Mouse (Mus musculus) ovary, postnatal 36 days (tissue): ENCODE data around the gene Siglecf.
"Not testable (repeated sequence)": the region's sequence is repeated elsewhere in the genome, so short reads cannot be mapped to it uniquely, and the experiment has no call there.

Source experiments
- DNase-seq: peaks from one replicate; pipeline ENCODE4 v3.0.0; 2022; ENCODE audit warnings: low spot score, mixed read lengths

Siglecf gene

DNA sequence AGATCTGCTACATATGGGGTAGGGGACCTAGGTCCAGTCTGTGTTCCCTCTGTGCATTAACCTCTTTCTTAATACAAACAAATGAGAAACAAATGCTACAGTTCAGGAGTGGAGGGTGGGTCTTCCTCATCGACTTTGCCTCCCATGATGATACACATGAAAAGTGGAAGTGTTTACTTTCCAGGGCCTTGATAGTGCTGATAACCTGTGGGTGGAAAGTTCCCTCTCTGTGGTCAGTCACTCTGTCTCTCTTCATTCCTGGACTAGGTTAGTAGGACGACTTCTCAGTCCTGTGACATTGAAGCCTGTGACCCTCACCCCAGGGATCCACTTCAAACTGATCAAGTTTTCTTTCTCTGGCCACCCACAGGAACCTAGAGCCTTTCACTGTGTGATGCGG, at the start of gene Siglecf:
Gene Siglecf, plus strand, starts transcription at position 188 of the 400 bp plus-strand sequence.
- no peak for DNase-seq

DNA sequence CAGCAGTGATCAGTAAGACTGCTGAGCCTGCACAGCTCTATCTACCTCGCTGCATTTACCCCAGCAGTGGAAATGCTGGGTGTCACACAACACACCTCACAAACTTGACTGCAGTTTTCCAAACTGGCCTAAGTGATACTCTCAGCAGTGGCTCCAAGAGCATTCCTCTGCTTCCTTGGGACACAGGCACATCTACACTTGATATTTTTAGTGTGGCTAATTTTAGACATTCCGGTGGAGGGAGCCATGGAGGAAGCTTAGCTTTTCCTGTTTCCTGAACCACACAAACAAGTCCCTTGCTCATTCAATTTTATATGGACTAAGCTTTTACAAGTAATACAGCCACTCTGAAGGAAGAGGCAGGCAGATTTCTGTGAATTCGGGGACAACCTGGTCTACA, 45.9 kb upstream of the Siglecf start:
- no peak for DNase-seq

DNA sequence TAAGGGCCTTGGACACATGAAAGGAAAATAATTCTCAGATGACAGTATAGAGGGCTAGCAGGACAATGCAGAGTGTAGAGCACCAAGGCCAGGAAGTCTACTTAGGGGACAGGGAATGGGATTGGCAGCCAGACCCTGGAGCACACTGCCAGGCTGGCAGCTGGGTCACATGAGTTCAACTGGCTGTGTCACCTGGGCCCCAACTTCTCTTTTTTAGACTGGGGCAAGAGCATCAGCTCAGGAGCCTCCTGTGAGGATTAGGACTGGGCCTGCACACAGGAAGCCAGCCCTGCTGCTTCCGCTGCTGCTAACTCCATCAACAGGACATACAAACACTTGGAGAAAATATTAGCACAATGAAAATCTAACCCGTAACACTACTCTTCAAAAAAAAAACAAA, 42.1 kb upstream of the Siglecf start:
- DNase-seq: no peak

DNA sequence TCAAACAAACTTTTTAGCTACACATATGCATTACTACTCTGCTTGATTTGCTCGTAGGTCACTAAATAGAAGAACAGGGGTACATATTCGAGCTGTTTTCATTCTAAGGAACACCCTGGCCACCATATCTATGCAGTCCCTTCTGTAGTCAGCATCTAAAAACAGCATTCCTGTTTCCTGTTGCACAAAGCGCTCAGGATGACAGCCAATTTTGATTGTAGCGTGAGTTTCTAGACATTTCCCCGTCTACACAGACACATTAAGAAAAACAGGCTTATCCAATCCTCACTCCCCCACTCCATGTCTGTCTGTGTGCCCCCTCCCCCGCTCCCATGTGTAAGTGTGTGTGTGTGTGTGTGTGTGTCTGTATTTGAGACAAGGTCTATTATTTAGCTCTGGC, 39.5 kb upstream of the Siglecf start:
- DNase-seq: no peak

DNA sequence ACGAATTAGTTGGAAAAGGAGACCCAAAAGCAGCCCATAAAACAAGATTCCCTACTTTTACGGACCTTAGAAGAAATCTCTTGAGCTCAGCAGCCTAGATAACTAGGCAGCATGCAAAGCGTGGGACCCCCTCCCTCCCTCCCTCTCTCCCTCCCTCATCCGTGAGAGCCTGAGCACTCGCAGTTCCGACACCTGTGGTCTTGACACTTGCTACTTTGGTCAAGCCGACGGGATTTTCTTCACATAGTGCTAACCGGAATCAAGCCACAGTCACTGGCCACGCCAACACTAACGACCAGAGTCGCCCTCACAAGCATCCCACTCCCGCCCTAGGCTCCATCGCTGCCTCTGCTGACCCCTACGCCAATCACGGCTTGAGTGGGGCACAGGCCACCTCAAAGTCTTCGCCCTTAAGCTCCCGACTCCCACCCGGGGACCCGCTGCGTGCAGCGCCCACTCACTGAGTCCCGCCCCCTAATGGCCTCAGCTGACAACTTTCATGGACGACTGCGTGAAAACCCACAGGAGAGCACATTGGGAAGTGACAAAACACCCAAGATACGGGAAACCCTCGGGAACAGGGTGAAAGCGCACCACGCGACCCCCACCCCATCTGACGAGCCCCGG, 38.6 kb upstream of the Siglecf start:
- DNase-seq: no peak

DNA sequence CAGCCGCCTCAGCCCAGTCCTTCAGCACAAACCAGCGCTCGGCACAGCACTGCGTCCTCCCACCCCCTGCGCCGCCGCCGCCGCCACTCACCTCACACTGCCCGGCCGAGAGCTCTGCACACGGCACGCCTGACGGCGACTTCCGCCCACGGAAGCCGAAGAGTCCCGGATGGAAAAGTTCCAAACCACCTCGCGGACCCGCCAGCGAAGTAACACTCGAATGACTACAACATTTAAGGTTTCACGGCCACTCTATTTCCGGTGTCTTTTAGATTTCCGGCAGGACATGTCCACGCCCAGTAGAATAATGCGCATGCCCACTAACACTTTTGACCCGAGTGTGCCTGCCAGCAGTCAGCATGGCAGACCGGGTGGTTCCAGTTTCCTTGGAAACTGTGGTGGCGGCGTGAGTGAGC, 38.1 kb upstream of the Siglecf start, which contains the start of gene Zfp715:
Gene Zfp715, minus strand, starts transcription at position 282 of the 416 bp plus-strand sequence.
- DNase-seq: peak; percentile 85

DNA sequence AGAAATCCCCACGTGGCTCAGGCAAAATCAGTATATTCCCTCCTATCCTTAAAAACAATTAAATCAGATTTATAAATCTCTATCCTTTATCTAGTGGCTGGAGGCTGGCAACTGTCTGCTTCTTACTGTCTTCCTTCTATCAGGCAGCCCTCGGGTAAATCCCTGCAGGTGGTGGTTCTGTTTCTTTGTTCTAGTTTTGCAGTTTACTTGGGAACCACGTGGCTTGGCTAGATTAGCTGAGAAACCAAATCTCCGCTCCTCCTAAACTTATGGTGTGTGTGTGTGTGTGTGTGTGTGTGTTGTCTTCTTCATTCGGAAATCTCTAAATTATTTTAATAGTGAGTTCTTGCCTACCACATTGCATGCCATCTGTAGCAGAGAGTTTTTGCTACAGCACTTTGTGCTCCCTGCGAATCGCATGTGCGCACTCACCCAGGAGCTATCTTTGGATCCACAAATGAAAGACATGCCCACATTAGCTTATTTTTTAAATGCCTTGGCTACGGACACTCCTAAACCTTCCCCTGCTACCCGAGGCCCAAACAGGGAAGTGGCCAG, 24.8 kb upstream of the Siglecf start:
- no peak for DNase-seq

DNA sequence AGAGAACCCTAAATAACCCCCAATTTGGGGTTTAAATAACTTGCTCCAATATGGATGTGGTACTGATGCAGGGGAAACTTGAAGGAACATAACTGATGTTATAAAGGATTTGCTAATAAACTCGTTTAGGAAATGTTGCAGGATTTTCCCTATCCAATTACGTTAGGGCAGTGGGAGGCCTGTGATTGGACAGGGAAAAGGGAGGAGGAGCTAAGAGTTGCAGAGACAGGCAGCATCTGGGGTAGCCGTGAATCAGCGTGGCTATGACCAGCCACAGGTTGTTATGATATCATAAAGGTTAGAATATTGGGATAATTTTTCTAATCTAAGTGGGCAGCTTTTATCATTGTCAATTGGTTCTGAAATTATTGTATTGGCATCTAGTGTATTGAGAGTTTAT, 23.0 kb upstream of the Siglecf start:
- no peak for DNase-seq

DNA sequence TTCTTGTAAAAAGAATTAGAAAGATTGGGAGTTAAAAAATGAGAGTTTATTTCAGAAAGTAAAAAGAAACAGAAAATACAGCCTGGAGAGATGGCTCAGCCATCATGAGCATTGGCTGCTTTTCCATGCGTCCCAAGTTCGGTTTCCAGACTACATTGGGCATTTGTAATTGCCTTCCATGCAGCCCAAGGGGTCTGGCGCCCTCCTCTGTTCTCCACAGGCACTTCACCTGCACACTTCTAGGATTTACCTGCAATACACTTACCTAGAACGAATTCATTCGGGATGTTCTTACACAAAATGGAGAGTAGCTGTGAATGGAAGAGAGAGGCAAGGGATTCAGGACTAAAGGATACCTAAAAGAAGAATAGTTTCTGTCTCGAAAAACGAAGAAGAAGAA, 17.9 kb upstream of the Siglecf start:
- no peak for DNase-seq

DNA sequence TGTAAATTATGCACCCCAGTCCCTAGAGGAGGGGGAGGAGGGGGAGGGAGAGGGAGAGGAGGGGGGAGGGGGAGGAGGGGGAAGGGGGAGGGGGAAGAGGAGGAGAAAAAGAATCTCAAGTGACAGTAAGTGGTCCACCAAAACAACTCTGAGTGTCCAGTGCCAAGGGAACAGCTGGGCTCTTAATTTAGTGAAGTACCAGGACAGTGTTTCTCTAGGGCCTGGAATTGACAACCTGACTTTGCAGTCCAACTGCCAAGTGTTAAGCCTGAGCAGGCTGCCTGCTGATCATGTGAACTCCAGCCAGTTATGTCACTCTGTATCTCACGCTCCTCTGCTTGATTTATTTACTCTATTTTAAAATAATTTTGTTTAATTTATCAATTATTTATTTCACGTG, 17.2 kb upstream of the Siglecf start:
- no peak for DNase-seq

DNA sequence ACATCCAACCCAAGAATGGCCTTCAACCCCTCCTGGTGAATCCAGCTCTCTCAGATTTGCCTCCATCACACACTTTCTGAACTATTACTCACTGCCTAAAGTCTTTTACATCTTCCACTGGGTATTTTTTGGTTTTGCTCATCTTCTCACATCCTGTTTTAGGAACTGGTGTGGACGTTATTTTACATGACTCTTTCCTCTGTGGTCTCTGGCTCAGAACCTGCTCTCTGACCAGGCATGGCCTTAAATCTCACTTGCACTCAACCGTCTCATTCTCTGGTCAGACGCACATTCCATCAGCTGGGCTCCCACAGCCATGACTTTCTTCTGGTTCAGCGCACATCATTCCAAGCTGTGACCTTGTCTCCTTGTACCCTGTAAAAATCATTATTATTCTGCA, 10.4 kb upstream of the Siglecf start:
- DNase-seq: no peak

DNA sequence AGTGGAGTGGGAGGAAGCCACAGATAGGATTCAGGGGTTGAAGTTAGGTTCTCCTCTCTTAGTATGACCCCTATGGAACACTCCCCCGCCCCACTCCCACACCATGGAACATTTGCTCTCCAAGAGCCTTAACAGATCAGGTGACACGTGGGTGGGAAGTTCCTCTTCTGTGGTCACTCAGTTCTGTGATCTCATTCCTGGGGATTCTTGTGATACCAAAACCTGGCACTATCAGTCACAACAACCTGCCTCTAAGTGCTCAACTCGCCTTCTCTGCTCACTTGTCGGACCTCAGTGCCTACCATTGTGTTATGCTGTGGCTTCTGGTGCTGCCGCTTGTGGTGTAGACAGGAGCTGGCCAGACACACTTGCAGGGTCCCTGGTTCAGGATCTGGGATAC, 8.0 kb upstream of the Siglecf start:
- DNase-seq: no peak

DNA sequence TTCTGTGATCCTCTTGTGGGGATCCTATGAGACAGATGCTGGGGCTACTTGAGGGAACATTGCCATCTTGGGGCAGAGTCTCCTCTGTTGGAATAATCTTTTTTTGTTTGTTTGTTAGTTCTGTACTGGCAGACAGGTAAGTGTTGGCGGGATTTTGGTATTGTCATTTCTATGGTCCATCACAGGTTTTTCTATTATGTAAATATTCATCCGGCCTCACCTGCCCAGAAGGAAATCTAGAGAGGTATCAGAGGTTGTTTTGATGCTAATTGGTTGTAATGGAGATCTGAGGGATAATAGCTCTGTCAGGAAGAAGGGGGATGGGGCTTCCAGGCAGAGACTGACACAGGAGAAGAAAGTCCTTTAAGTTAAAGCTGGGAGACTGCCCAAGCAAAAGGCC, 7.1 kb upstream of the Siglecf start:
- no peak for DNase-seq

DNA sequence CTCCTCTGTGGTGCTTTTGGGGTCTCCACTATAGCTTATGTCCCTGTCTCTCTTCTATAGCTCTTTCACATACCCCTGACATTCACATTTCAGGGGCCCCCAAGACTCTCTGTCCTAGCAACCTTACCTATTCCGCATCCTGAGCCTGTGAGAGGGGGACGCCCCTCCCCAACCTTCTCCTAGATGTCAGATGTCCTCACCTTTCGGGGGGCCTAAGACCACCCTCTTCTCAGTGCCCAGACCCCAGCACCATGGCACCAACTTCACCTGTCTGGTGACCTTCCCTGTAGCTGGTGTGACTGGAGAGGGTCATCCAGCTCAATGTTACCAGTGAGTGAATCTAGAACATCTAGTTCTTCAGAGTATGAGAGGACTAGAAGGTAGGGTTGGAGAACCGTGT, 6.7 kb upstream of the Siglecf start:
- no peak for DNase-seq

DNA sequence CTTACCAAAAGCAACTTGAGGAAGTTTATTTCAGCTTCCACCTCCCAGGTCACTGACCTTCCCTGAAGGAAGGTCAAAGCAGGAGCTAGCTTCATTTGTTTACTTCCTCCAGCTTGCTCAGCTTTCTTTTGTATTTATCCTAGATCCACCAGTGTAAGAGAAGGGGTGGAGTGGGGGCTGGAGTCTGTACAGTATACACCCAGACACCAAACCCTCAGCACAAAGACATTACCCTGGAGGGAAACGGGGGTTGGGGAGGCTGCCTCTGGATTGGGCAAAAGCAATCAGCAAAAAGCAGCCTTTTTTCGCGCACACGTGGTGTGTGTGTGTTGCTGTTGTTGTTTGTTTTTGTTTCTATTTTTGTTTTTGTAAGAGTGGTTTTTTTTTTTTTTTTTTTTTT, 5.0 kb upstream of the Siglecf start:
- DNase-seq: no peak

DNA sequence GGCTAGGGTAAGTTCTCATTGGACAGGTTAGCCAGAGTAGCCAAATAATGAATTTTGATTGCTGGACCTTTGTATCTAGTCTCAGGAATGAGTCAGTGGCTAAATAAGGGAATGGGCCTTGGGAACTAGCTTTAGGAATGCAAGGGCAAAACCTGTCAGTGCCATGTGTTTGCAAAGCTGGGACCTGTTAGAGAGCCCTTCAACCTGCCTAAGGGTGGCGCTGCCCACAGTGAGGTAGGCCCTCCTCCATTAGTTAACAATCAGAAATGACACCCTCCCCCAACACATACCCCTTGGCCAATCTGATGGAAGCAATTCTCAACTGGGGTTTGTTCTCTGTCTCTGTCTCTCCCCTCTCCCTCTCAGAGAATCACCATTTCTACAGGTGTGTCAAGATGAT, 4.6 kb upstream of the Siglecf start:
- DNase-seq: no peak

DNA sequence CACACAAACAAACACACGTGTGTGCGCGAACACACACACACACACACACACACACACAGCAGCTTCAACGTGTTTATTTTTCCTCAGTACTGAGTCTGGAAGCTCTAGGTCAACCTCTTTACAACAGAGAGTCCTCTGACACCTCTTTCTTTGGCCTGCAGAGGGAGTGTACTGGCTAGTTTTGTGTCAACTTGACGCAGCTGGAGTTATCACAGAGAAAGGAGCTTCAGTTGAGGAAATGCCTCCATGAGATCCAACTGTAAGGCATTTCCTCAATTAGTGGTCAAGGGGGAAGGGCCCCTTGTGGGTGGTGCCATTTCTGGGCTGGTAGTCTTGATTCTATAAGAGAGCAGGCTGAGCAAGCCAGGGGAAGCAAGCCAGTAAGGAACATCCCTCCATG, 1.5 kb upstream of the Siglecf start:
- not testable (repeated sequence) for DNase-seq

DNA sequence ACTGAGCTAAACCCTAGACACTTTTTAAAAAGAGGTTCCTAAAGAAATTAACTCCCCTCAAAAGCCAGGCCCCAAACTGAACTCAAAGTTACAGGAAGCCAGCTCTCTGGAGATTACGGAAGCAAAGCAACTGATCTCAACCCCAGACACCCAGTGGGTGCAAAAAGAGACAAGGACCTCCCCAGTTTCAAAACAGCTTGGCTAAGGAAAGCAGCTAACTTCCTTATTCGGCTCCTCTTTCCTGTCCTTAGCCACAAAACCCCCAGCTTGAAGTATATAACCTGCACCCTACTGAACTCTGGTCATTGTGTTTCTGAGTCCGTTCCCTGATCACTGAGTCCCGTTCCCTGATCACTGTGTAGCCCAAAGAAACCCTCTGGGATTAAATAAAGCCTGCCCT, 2.0 kb downstream of the Siglecf start:
- DNase-seq: no peak

DNA sequence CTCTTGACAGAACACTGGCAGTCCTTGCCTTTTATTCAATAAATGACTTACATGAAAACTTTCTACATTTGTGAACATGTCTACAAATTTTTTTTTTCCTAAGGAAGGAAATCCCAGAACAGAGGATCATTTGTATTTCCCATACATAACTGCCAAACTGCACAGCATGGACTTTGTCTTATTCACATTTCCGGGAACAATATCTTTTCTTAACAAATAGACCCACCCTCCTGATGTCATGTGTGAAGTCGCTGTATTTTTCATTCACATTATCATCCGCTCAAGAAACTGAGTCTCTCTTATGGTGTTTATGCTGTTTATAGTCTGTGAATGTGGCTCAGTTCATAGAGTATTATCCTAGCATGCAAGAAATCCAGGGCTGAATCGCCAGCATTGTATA, 2.6 kb downstream of the Siglecf start:
- DNase-seq: no peak

DNA sequence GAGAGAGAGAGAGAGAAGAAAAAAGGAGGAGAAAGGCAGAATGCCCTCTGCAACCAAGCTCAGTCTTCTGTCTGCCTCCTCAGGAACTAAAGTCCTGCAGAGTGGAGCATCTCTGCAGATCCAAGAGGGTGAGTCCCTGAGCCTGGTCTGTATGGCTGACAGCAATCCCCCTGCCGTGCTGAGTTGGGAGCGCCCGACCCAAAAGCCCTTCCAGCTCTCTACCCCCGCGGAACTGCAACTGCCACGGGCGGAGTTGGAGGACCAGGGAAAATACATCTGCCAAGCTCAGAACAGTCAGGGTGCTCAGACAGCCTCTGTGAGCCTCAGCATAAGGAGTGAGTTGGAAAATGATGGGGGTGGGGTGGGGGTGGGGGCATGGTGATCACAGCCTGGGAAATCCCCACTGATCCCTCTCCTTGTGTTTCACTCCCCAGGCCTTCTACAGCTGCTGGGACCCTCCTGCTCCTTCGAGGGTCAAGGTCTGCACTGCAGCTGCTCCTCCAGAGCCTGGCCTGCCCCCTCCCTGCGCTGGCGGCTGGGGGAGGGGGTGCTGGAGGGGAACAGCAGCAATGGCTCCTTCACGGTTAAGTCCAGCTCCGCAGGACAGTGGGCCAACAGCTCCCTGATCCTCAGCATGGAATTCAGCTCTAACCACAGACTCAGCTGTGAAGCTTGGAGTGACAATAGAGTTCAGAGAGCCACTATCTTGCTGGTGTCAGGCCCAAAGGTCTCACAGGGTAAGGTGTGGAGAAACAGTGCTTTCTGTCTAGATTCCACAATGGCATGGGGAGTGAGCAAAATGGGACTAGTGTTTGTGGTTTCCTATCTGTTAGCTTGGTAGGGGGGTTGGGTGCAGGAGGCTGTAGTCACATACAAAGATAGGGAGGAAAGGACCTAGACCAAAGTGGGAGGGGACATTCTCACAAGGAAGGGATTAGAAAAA, 4.0 kb downstream of the Siglecf start:
- DNase-seq: no peak

DNA sequence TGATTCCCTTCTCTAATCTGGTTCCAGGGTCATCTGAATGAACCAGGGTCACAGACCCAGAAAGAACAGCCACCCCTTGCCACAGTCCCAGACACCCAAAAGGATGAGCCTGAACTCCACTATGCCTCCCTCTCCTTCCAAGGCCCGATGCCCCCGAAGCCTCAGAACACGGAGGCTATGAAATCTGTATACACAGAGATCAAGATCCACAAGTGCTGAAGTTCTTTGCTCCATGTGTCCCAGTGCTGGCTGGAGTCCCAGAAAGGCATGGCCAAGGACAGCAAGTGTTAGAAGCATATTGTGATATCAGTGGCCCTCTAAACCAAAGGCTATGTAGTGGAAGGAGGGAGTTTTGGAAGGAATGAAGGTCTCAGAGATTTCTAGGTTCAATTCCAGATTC, 7.4 kb downstream of the Siglecf start:
- DNase-seq: peak; percentile 54

DNA sequence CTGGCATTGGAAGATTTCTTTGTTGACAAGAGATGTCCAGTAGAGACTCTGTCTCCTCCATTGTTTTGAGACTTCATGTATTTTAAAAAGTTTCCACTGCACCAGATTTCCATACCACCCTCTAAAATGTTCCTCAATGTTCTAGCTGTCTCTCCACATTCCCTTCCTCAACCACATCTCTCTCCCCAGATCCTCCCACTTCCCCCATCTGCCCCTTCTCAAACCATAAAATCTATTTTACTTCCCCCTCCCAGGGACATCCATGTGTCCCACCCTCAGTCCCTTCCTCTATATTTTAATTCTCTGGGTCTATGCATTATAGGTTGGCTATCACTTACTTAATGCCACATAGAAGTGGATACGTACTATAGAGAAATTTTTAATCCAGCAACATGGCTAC, 10.3 kb downstream of the Siglecf start:
- no peak for DNase-seq

DNA sequence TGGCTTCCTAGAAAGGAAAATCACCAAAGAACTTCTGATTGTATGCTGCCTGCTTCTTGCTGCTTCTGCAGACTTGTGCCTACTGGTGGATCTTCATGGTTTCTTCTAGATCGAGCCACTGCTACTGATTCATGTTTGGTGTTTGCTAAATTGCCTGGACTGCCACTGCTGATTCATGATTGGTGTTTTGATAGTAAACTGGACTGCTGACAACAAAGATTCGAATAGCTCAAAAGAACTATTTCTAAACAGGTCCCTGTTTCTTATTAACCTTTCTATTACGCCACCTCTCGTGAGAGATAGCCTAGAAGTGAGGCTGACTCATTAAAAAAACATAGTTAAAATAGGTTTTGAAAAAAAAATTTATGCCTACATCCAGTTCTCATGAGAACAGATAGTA, 10.9 kb downstream of the Siglecf start:
- no peak for DNase-seq
